Mouse (Mus musculus) left cerebral cortex, adult 2 months (tissue): Measurements from ENCODE around the gene Pqlc2. TPM values are rescaled to one million over a fixed set of nuclear protein-coding genes. Genes with fewer than 3 reads are reported as not detected.
A peak's percentile ranks its signal among the peaks of the same experiment; 100 is the strongest.

Source experiments
- DNase-seq, 2 experiments: peaks; one replicate each; pipeline ENCODE4 v3.0.0; 2021 to 2022; ENCODE audit warnings: low spot score in 2 of 2, mixed read lengths in 1 of 2; ENCODE audit errors: extremely low spot score in 1 of 2
- H3K27ac ChIP-seq: fragments of 200-600 bp; 2 replicates; pipeline ENCODE4 v1.8.1; 2022
- H3K4me3 ChIP-seq: fragments of 200-600 bp; 2 replicates; pipeline ENCODE4 v1.8.1; 2022
- CTCF ChIP-seq: fragments of 200-600 bp; IDR thresholded peaks from 2 replicates; pipeline ENCODE4 v1.8.1; 2022; ENCODE audit warnings: antibody characterized with exemption, mild to moderate bottlenecking, moderate library complexity
- intact Hi-C: fragments of 180-260 bp; cut with DNase I; formaldehyde crosslinking; loops from one replicate; pipeline ENCODE4 v1.15.1; 2025
- total RNA-seq, 2 experiments: library from RNA; stranded (reverse); gene quantifications; 2 replicates each; pipeline ENCODE4 v1.2.3; 2021

Pqlc2 gene
- total RNA-seq, 2 experiments from 2014 or later: 13.3 to 13.9 TPM

DNA sequence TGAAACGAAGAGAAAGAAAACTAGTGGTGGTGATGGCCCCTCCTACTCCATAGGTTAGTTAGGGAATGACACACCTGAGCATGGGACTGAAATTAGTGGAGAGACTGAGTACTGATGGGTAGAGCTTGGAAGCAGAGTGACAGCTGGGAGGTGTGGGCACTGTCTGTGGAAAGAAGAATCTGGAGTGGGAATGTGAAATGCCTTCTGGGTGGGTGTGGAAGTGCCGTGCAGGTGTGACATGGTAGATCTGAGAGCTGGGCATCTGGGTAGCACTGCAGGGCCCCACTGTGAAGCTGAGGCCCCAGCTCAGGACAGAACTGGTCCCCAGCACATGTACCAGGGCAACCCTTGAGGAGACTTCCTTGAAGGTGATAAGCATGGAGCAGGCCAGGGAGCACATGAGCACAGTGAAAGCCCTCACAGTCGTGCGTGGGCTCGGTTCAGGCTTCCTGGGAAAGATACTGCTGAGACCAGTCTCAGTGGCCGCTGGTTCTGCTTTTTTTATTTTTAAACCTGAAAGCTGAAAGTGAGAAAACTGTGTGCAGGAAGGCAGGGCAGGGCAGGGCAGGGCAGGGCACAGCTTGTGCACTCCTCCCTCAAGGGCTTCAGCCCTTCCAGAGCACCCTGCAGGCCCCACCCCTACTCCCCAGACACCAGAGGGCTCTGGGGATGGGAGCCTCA, 51.7 kb downstream of the Pqlc2 start:
- DNase-seq: no peak
- peak overlapping the region; percentile 69 for H3K27ac ChIP-seq
- intact Hi-C loops: no loop called here

GRCm38 (mm10) chr4:139256708-139257107, 53.8 kb downstream of the Pqlc2 start:
- DNase-seq: no peak
- Histone ChIP-seq H3K27ac (no peak overlapping the region), H3K4me3 (no peak overlapping the region)
- intact Hi-C loops: no loop called here
- no peak for TF ChIP-seq CTCF

More for the DNA sequence above, 51.7 kb downstream of the Pqlc2 start:
- TF ChIP-seq CTCF: no peak
- H3K4me3 ChIP-seq: no peak overlapping the region

DNA sequence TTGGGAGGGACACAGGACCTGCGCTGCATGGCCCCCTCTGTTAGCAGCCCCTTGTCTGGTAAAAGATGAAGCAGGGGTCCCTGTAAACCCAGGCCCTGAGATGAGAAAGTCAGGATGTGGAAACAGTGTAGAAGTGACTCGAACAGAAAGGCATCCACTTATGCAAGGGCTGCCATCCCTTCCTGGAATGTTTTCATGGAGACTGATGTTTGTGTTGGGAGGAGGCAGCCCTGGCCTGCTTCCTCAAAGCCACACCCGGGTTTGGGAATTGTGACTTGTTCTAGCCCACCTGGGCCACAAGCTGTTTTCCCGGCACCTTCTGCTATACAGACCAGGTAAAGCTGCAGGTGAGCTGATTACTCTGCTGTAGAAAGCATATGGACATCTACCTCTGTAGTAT, 54.4 kb downstream of the Pqlc2 start:
- Histone ChIP-seq H3K27ac (no peak overlapping the region), H3K4me3 (no peak overlapping the region)
- DNase-seq: no peak
- intact Hi-C loops: no loop called here
- TF ChIP-seq CTCF: no peak

DNA sequence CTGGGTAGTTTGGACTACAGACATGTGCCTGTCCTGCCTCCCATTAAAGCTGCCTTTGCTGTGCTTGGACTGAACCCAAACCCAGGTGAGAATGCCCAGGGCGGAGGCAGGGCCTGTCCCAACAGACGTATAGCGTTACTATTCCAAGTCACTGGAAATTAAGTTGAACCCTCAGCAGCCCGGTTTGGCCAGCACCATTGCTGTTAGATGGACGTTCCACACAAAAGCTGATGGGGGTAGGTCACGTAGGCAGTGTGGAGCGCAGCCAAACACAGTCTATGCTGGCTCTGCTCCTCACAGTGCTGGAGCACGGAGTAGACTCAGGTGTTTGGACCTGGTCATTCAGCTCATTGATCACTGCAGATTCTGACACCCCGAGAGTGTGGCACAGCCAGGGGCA, 57.3 kb downstream of the Pqlc2 start:
- no peak overlapping the region for H3K4me3 ChIP-seq
- no peak for TF ChIP-seq CTCF
- H3K27ac ChIP-seq: no peak overlapping the region
- intact Hi-C loops: no loop called here
- DNase-seq: no peak

GRCm38 (mm10) chr4:139252051-139252760, 58.3 kb downstream of the Pqlc2 start:
- no peak overlapping the region for H3K4me3 ChIP-seq
- no peak overlapping the region; the same call in 1 of the 2 replicates for H3K27ac ChIP-seq
- intact Hi-C loops: loop anchor here (1.0 kb wide), 1 partner anchor 166 kb away; no protein-coding TSS in a partner anchor
- TF ChIP-seq CTCF: peak; percentile 89
- DNase-seq: peak; percentile 69 to 76

DNA sequence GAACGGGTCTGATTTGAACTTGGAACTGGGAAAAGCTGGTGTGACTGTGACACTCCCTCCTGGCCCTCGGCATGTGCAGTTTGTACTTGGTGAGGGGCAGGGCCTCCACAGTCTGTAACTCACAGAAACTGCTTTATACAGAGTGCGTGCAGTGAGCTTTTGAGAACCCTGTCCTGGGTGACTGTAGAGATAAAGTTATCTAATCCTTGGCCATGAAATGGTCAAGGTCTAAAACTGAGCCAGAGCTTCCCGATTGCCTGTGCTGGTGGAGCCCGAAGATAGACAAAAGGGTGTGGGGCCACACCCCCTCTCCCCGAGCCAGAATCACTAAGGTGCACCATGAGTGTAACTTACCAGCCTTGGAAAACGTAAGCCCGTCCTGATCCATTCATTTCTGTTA, 59.6 kb downstream of the Pqlc2 start:
- no peak overlapping the region for H3K4me3 ChIP-seq
- H3K27ac ChIP-seq: no peak overlapping the region; the same call in 1 of the 2 replicates
- no peak for DNase-seq
- no peak for TF ChIP-seq CTCF
- intact Hi-C loops: no loop called here

DNA sequence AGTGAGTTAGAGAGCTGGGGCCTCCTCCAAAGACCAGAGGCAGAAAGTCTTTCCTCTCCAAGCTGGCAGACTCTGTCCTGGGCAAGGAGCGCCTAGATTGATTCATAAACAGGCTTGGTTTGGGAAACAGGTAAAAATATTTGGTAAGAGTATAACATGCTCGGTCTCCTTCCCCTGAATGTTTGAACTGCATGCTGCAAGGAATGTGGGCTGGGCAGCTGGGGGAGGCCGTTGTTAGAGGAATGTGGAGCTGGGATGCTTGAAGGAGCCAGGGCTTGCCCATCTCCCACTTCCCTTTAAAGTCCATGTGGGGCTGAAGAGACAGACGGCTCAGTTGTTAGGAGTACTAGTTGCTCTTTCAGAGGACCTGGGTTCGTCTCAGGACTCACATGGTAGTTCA, 60.5 kb downstream of the Pqlc2 start:
- DNase-seq: no peak
- Histone ChIP-seq H3K27ac (no peak overlapping the region; the same call in 1 of the 2 replicates), H3K4me3 (no peak overlapping the region)
- intact Hi-C loops: no loop called here
- TF ChIP-seq CTCF: no peak

DNA sequence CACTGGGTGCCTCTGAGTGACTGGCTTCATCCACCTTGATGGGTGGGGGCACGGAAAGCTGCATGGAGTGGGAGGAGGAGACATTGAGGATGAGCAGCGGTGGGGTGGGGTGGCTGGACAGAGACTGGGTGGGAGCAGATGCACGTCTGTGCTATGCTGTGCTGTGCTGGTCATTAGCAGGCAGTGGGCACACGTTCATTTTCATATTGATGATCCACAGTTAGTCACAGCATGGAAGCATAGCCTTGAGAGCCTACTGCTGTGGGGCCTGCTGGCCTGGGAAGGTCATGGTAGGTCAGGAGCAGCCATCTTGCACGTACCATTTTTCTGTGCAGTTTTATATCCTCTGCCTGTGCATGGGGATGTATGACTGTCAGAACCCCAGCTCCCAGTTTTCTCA, 61.8 kb downstream of the Pqlc2 start:
- no peak for DNase-seq
- H3K4me3 ChIP-seq: no peak overlapping the region
- H3K27ac ChIP-seq: peak overlapping the region; percentile 47; the same call in 1 of the 2 replicates

DNA sequence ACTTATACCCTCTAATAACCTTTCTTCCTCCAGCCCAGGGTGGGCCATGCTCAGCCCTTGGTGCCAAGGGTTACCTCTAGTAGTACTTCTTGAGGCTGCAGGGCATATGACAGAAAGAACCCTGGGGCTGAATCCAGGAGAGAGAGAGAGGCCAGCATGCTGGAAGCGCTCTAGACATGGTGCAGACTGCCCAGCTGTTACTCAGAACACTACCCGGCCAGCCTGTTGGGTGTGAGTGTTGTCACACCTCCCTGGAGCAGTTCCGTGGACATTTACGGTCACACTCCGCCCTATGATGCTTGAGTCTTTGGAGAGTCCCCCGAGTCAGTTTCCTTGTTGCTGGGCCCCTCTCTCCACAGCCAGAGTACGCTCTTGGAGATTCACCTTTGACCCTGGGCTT, 62.5 kb downstream of the Pqlc2 start:
- no peak overlapping the region for H3K27ac ChIP-seq
- DNase-seq: no peak
- TF ChIP-seq CTCF: no peak
- H3K4me3 ChIP-seq: no peak overlapping the region
- intact Hi-C loops: no loop called here

More for the DNA sequence above, 61.8 kb downstream of the Pqlc2 start:
- intact Hi-C loops: no loop called here
- TF ChIP-seq CTCF: no peak

- TF ChIP-seq CTCF: no peak
- Histone ChIP-seq H3K27ac (no peak overlapping the region), H3K4me3 (no peak overlapping the region)
- DNase-seq: no peak
- intact Hi-C loops: no loop called here
Observed at GRCm38 (mm10) chr4:139246130-139246877, 64.2 kb downstream of the Pqlc2 start.

GRCm38 (mm10) chr4:139245534-139245933, 65.0 kb downstream of the Pqlc2 start:
- DNase-seq: no peak
- Histone ChIP-seq H3K27ac (no peak overlapping the region), H3K4me3 (no peak overlapping the region)
- TF ChIP-seq CTCF: no peak
- intact Hi-C loops: no loop called here

GRCm38 (mm10) chr4:139244766-139245165, 65.7 kb downstream of the Pqlc2 start:
- TF ChIP-seq CTCF: no peak

More at GRCm38 (mm10) chr4:139244766-139245165, 65.7 kb downstream of the Pqlc2 start:
- Histone ChIP-seq H3K4me3 (no peak overlapping the region), H3K27ac (peak overlapping the region; percentile 69; the same call in 1 of the 2 replicates)
- intact Hi-C loops: no loop called here
- no peak for DNase-seq
